Mouse (Mus musculus) CH12.LX (cell line): ENCODE results near the gene Sap30. TPM values are rescaled to one million over a fixed set of nuclear protein-coding genes. Genes with fewer than 3 reads are reported as not detected.
A peak's percentile ranks its signal among the peaks of the same experiment; 100 is the strongest.

Source experiments
- DNase-seq: peaks from one replicate; pipeline ENCODE4 v3.0.0-alpha.2; 2013; ENCODE audit errors: extremely low read depth
- H3K27ac ChIP-seq: 2 replicates; pipeline ENCODE4 v1.5.1; 2012; ENCODE audit warnings: low read depth, mild to moderate bottlenecking, control low read depth, moderate library complexity; ENCODE audit not compliant: insufficient read depth
- H3K27me3 ChIP-seq: replicated peaks from 2 replicates; pipeline ENCODE3; 2012; ENCODE audit warnings: inconsistent platforms
- H3K36me3 ChIP-seq, 2 experiments: replicated peaks in 1 of 2; 2 replicates each; pipeline versions ENCODE3 to v1.6.1; 2012; ENCODE audit warnings: inconsistent platforms in 1 of 2, low read length in 1 of 2, mild to moderate bottlenecking in 1 of 2, mixed read lengths in 1 of 2, moderate library complexity in 1 of 2; ENCODE audit not compliant: control insufficient read depth in 1 of 2, insufficient read depth in 1 of 2
- H3K4me1 ChIP-seq, 2 experiments: 2 replicates each; pipeline ENCODE4 v1.6.1; 2012; ENCODE audit warnings: inconsistent platforms in 1 of 2, moderate library complexity in 1 of 2; ENCODE audit not compliant: insufficient read depth in 2 of 2, control insufficient read depth in 1 of 2
- H3K4me2 ChIP-seq: 2 replicates; pipeline ENCODE4 v1.6.1; 2012; ENCODE audit warnings: low read depth, mild to moderate bottlenecking, control low read depth; ENCODE audit not compliant: poor library complexity, insufficient read depth, severe bottlenecking
- H3K4me3 ChIP-seq, 3 experiments: fragments of 150-350 bp in 1 of 3; sonication (generic) in 1 of 3; replicated peaks in 1 of 3; 2 replicates each; pipeline versions ENCODE3 to v1.5.1; 2011 to 2012; ENCODE audit warnings: low read depth in 2 of 3, low read length in 2 of 3, mild to moderate bottlenecking in 2 of 3, moderate library complexity in 2 of 3, control low read depth in 1 of 3, improper control_type of control experiment in 1 of 3, inconsistent platforms in 1 of 3, mixed read lengths in 1 of 3; ENCODE audit not compliant: poor library complexity in 1 of 3
- H3K79me2 ChIP-seq: replicated peaks from 2 replicates; pipeline ENCODE4 v1.6.1; 2012; ENCODE audit warnings: mild to moderate bottlenecking, moderate library complexity; ENCODE audit not compliant: control insufficient read depth, poor library complexity, insufficient read depth, severe bottlenecking; ENCODE audit errors: extremely low read depth
- H3K9ac ChIP-seq: 2 replicates; pipeline ENCODE4 v1.6.1; 2012; ENCODE audit warnings: low read depth, mild to moderate bottlenecking, control low read depth, moderate library complexity; ENCODE audit not compliant: insufficient read depth
- H3K9me3 ChIP-seq: replicated peaks from 2 replicates; pipeline ENCODE3; 2012; ENCODE audit warnings: low read length, inconsistent platforms, mixed read lengths
- CHD2 ChIP-seq: IDR thresholded peaks from 2 replicates; pipeline ENCODE4 v1.6.1; 2011; ENCODE audit warnings: low read length, improper control_type of control experiment
- EP300 ChIP-seq: IDR thresholded peaks from 2 replicates; pipeline ENCODE4 v1.6.1; 2011; ENCODE audit warnings: low read length, improper control_type of control experiment
- ETS1 ChIP-seq: conservative IDR thresholded peaks from 2 replicates; pipeline ENCODE4 v1.6.1; 2012; ENCODE audit warnings: low read depth, mild to moderate bottlenecking, inconsistent platforms, low read length, improper control_type of control experiment, moderate library complexity
- IRF4 ChIP-seq: IDR thresholded peaks from 2 replicates; pipeline ENCODE4 v1.6.1; 2014; ENCODE audit warnings: low read depth, mild to moderate bottlenecking, inconsistent platforms, low read length, improper control_type of control experiment
- JUN ChIP-seq: IDR thresholded peaks from 2 replicates; pipeline ENCODE4 v1.6.1; 2011; ENCODE audit warnings: low read depth, mild to moderate bottlenecking, low read length, improper control_type of control experiment, moderate library complexity; ENCODE audit not compliant: insufficient read depth
- JUND ChIP-seq: conservative IDR thresholded peaks from 2 replicates; pipeline ENCODE4 v1.6.1; 2011; ENCODE audit warnings: low read depth, low read length, improper control_type of control experiment
- NRF1 ChIP-seq: IDR thresholded peaks from 2 replicates; pipeline ENCODE4 v1.6.1; 2014; ENCODE audit warnings: low read depth, mild to moderate bottlenecking, inconsistent platforms, low read length, improper control_type of control experiment, moderate library complexity
- POLR2AphosphoS2 ChIP-seq: IDR thresholded peaks from 2 replicates; pipeline ENCODE4 v1.6.1; 2011; ENCODE audit warnings: low read depth, low read length, improper control_type of control experiment
- ZC3H11A ChIP-seq: IDR thresholded peaks from 2 replicates; pipeline ENCODE4 v1.6.1; 2012; ENCODE audit warnings: low read depth, mild to moderate bottlenecking, inconsistent platforms, low read length, improper control_type of control experiment
- ZMIZ1 ChIP-seq: IDR thresholded peaks from 2 replicates; pipeline ENCODE4 v1.6.1; 2012; ENCODE audit warnings: low read depth, mild to moderate bottlenecking, inconsistent platforms, low read length, improper control_type of control experiment
- dilution Hi-C: fragments of 300-500 bp; cut with MboI; formaldehyde crosslinking; loops from 2 replicates; pipeline ENCODE4 v1.14.3; 2020; ENCODE audit warnings: low sequenced_read_pairs; ENCODE audit not compliant: extremely low pct_unique_long_range_greater_than_20kb, extremely low pct_ligation_motif_present
- in situ Hi-C: fragments of 300-500 bp; cut with MboI; formaldehyde crosslinking; loops from 3 replicates; pipeline ENCODE4 v1.14.3; 2019; ENCODE audit warnings: low sequenced_read_pairs, low pct_ligation_motif_present, low pct_unique_long_range_greater_than_20kb, mixed read lengths
- polyA plus RNA-seq: library from polyadenylated mRNA; unstranded; fragments of >175 nt; gene quantifications from 2 replicates; pipeline ENCODE4 v1.2.1, GENCODE M21; 2012; ENCODE audit warnings: low read depth; ENCODE audit not compliant: insufficient read length
- total RNA-seq, 2 experiments: library from RNA; depleted of rRNA; stranded (reverse); fragments of 300-350 nt in 1 of 2; fragments of >200 nt in 1 of 2; gene quantifications; 2 replicates each; pipeline ENCODE4 v1.2.3; 2012 to 2014

Gene Sap30
- total and polyA plus RNA-seq, 3 experiments: 33.9 to 82.6 (median 37.1) TPM

GRCm38 (mm10) chr8:57528036-57528435 is 40.4 kb upstream of the Sap30 start:
- dilution Hi-C loops: no loop called here
- Histone ChIP-seq H3K79me2 (no peaks in the 10 kb centered on the region), H3K9ac (no peak overlapping the region), H3K27ac (no peak overlapping the region), H3K4me3 (no peak overlapping the region), H3K9me3 (no peaks in the 10 kb centered on the region), H3K27me3 (no peaks in the 10 kb centered on the region), H3K4me2 (no peak overlapping the region), H3K4me1 (peaks cover 0 to 11% of the 10 kb centered on the region in 2 experiments; a peak in 1 of 4 replicates), H3K36me3 (peaks cover 23 to 59% of the 10 kb centered on the region in 2 experiments)
- no peak for TF ChIP-seq JUND
- TF ChIP-seq EP300: no peak
- no peak for TF ChIP-seq JUN
- TF ChIP-seq NRF1: no peak
- TF ChIP-seq IRF4: no peak
- in situ Hi-C loops: no loop called here
- no peak for DNase-seq

GRCm38 (mm10) chr8:57520186-57520786 is 32.6 kb upstream of the Sap30 start:
- peaks cover 0 to 2% of the 10 kb centered on the region in 2 experiments; a peak in 2 of 4 replicates for H3K4me1 ChIP-seq
- H3K4me3 ChIP-seq: no peak overlapping the region
- TF ChIP-seq ETS1: no peak
- 0 out of 2 replicates have a peak, but pooled peaks have one; percentile 47 for TF ChIP-seq POLR2AphosphoS2
- in situ Hi-C loops (no loop called here), dilution Hi-C loops (no loop called here)
- H3K27ac ChIP-seq: no peak overlapping the region
- no peaks in the 10 kb centered on the region for H3K79me2 ChIP-seq
- no peak for DNase-seq
- no peaks in the 10 kb centered on the region for H3K9me3 ChIP-seq
- H3K27me3 ChIP-seq: no peaks in the 10 kb centered on the region
- no peak overlapping the region for H3K9ac ChIP-seq
- H3K36me3 ChIP-seq: peaks cover 19 to 61% of the 10 kb centered on the region in 2 experiments
- no peak overlapping the region for H3K4me2 ChIP-seq

GRCm38 (mm10) chr8:57517723-57518122 is 30.1 kb upstream of the Sap30 start:
- no peak overlapping the region for H3K4me2 ChIP-seq
- DNase-seq: no peak
- dilution Hi-C loops: no loop called here
- peaks cover 2 to 8% of the 10 kb centered on the region in 2 experiments; a peak in 2 of 4 replicates for H3K4me1 ChIP-seq
- H3K4me3 ChIP-seq: no peak overlapping the region
- H3K27ac ChIP-seq: no peak overlapping the region
- H3K27me3 ChIP-seq: no peaks in the 10 kb centered on the region
- TF ChIP-seq CHD2 (0 out of 2 replicates have a peak, but pooled peaks have one; percentile 42), ZC3H11A (no peak), ZMIZ1 (peak; percentile 68; the same call in 1 of the 2 replicates)
- H3K79me2 ChIP-seq: peaks cover 13% of the 10 kb centered on the region
- H3K9ac ChIP-seq: no peak overlapping the region
- peaks cover 32 to 68% of the 10 kb centered on the region in 2 experiments for H3K36me3 ChIP-seq
- no peaks in the 10 kb centered on the region for H3K9me3 ChIP-seq
- in situ Hi-C loops: no loop called here
